Mouse (Mus musculus) stomach, embryonic 15.5 days (tissue): ENCODE results near the gene Bud13. TPM values are rescaled to one million over a fixed set of nuclear protein-coding genes. Genes with fewer than 3 reads are reported as not detected.

ENCODE experiments used
- ATAC-seq: fragments of 200-750 bp; cut with Nextera tagmentation; 2 replicates; pipeline ENCODE4 v1.8.0; 2017; ENCODE audit warnings: low read depth, moderate number of reproducible peaks, moderate TSS enrichment; ENCODE audit not compliant: insufficient read depth, low FRiP score
- H3K27ac ChIP-seq: fragments of 300-500 bp; sonication (generic); 2 replicates; pipeline ENCODE4 v1.5.1; 2015; ENCODE audit warnings: mild to moderate bottlenecking, inconsistent platforms
- H3K27me3 ChIP-seq: fragments of 300-500 bp; sonication (generic); replicated peaks from 2 replicates; pipeline ENCODE4 v1.6.1; 2015; ENCODE audit warnings: inconsistent platforms
- H3K36me3 ChIP-seq: fragments of 300-500 bp; sonication (generic); 2 replicates; pipeline ENCODE4 v1.6.1; 2015; ENCODE audit warnings: inconsistent platforms
- H3K4me1 ChIP-seq: fragments of 300-500 bp; sonication (generic); 2 replicates; pipeline ENCODE4 v1.6.1; 2015; ENCODE audit warnings: inconsistent platforms
- H3K4me2 ChIP-seq: fragments of 300-500 bp; sonication (generic); 2 replicates; pipeline ENCODE4 v1.6.1; 2015; ENCODE audit warnings: mild to moderate bottlenecking, inconsistent platforms
- H3K4me3 ChIP-seq: fragments of 300-500 bp; sonication (generic); replicated peaks from 2 replicates; pipeline ENCODE4 v1.5.1; 2015; ENCODE audit warnings: inconsistent platforms
- H3K9ac ChIP-seq: fragments of 300-500 bp; sonication (generic); 2 replicates; pipeline ENCODE4 v1.6.1; 2015; ENCODE audit warnings: inconsistent platforms
- H3K9me3 ChIP-seq: fragments of 300-500 bp; sonication (generic); 2 replicates; pipeline ENCODE4 v1.6.1; 2016; ENCODE audit warnings: inconsistent platforms
- WGBS: fragments of 180-500 bp; shearing (Covaris S2); methylation state at CpG from one replicate; pipeline ENCODE4 v1.1.7; 2015; 5-methylcytosine and 5-hydroxymethylcytosine counted together
- polyA plus RNA-seq: library from polyadenylated mRNA; unstranded; fragments of >200 nt; fragmentation: Nextera tagmentation; extraction: Ambion mirVana; gene quantifications from 2 replicates; pipeline ENCODE4 v1.2.1, GENCODE M21; 2015

The Bud13 gene
- 18.8 and 19.7 TPM in 2 replicates for polyA plus RNA-seq

DNA sequence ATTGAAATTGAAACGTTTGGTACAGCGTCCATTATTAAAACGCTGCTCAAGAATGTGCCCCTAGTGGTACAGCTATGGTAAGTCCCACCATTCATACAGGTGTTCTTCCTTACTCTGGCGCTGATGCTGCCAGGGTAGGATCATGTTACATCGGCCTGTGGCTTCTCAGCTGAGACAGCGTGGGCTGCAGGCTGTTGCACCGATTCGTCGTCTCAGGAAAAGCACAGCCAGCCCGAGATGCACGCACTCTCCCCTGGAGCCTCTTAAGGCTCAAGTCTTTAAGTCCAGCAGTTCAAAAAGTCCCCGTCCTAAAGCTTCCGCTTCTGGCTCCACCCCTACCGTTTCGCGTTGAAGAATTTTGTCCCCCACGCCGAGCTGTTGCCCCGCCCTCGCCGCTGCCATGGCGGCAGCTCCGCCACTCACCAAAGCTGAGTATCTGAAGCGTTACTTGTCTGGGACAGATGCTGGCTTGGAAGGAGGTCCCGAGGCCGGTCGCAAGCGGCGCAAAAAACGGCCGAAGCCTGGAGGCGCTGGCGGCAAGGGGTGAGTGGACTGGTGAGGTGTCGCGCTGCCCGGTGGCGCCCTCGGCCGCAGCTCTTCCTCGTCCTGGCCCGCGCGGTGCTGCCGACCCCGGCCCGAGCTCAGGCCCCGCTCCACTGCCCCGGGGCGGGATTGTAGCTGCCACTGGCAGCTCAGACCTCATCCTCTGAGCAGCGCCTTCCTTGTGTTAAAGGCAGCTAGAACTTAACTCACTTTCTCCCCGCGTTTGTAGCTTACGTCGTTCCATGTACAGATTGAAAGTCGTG, at the start of gene Bud13:
Gene Bud13, plus strand, starts transcription at position 378 of the 806 bp plus-strand sequence.
- H3K27ac ChIP-seq: peak within 1 kb of the TSS; percentile 95
- H3K36me3 ChIP-seq: peaks cover 25% of the 10 kb centered on the region
- no peaks in the 10 kb centered on the region for H3K9me3 ChIP-seq

DNA sequence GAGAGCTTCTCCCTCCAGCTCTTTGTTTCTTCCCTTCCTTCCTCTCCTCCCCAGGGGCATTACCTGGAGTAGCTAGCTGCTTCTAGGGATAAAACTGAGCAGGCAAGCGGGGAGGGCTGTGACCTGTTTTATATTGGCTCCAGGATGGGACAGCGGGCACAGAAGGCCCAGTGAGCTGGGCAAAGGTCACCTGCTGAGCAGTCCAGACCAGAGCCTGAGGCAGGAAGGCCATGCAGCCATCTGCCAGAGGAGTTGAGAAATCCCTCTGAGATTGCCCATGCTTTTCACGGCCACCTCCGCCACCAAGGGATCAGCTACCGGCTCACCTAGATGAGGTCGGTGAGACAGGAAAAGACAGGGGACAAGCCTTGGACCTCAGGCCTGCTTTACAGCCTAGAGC, 47.6 kb upstream of the Bud13 start:
- ATAC-seq: no peak
- no peaks in the 10 kb centered on the region for H3K9me3 ChIP-seq
- H3K27ac ChIP-seq: no peak overlapping the region
- no peaks in the 10 kb centered on the region for H3K27me3 ChIP-seq
- no peak overlapping the region for H3K9ac ChIP-seq
- no peak overlapping the region for H3K4me3 ChIP-seq
- peaks cover 7% of the 10 kb centered on the region; the same call in 1 of the 2 replicates for H3K4me1 ChIP-seq
- H3K36me3 ChIP-seq: no peaks in the 10 kb centered on the region
- 82% methylated on average over 6 of the region's 6 CpGs for WGBS
- no peak overlapping the region for H3K4me2 ChIP-seq

More for the DNA sequence above, at the start of gene Bud13:
- no peaks in the 10 kb centered on the region for H3K27me3 ChIP-seq
- under 1% methylated on average over 55 of the region's 55 CpGs for WGBS
- ATAC-seq: peak; percentile 88
- peak within 1 kb of the TSS; percentile 99 for H3K4me3 ChIP-seq
- H3K4me1 ChIP-seq: peaks cover 8% of the 10 kb centered on the region
- H3K4me2 ChIP-seq: peak within 1 kb of the TSS; percentile 78
- peak within 1 kb of the TSS; percentile 87 for H3K9ac ChIP-seq

DNA sequence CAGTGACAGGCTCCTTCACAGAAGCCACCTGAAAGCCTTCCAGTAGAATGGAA, 47.4 kb upstream of the Bud13 start, which contains the start of gene Apoc3:
Gene Apoc3, minus strand, starts transcription at position 41 of the 53 bp plus-strand sequence.
- Histone ChIP-seq H3K36me3 (no peaks in the 10 kb centered on the region), H3K9me3 (no peaks in the 10 kb centered on the region), H3K4me1 (peaks cover 4% of the 10 kb centered on the region; the same call in 1 of the 2 replicates), H3K4me2 (no peak within 1 kb of the TSS), H3K27ac (no peak within 1 kb of the TSS), H3K27me3 (no peaks in the 10 kb centered on the region), H3K9ac (no peak within 1 kb of the TSS), H3K4me3 (no peak within 1 kb of the TSS)
- ATAC-seq: no peak

DNA sequence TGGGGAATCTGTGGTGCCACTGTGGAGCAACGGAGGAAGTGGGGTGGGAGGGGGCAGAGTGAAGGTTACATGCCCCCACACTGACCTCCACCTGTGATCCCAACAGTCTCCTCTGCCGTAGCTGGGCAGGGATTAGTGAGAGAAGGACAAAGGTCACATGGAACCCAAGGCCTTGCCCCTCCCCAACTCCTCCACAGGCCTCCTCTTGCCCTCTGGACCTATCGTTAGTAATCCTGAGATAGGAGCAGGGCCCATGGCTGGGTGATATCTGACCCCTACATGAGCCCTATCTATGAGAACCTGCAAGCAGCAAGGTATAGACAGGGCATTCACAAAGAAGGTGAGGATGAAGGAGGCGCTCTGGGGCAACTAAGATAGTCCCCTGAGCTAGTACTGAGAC, 47.2 kb upstream of the Bud13 start:
- Histone ChIP-seq H3K4me3 (no peak overlapping the region), H3K36me3 (no peaks in the 10 kb centered on the region), H3K4me1 (0 out of 2 replicates have a peak, but pooled peaks cover 2% of the 10 kb centered on the region), H3K9ac (no peak overlapping the region), H3K27ac (no peak overlapping the region), H3K9me3 (no peaks in the 10 kb centered on the region), H3K4me2 (no peak overlapping the region), H3K27me3 (no peaks in the 10 kb centered on the region)
- peak; percentile 48 for ATAC-seq
- WGBS: 43% methylated on average over 4 of the region's 4 CpGs

DNA sequence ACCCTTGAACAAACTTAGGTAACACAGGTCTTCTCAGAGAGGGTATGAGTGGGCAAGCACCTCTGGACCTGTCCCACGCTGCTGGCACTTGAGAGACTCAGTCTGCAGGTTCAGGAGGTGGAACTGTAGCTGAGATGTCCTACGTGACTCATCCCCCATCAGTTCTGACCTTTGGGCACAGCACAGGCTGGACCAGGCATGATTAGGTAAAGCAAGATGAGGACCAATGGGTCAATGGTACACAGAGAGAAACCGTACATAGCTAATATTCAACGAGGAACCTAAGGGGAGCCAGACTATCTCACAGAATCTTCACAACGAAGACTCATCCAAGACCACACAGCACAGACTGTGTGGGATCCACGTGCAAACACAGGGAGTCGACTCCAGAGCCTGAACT, 44.0 kb upstream of the Bud13 start:
- Histone ChIP-seq H3K27ac (no peak overlapping the region), H3K4me2 (no peak overlapping the region), H3K27me3 (no peaks in the 10 kb centered on the region), H3K4me1 (peaks cover 9% of the 10 kb centered on the region; the same call in 1 of the 2 replicates), H3K4me3 (no peak overlapping the region), H3K9me3 (no peaks in the 10 kb centered on the region), H3K36me3 (no peaks in the 10 kb centered on the region), H3K9ac (no peak overlapping the region)
- 82% methylated on average over 7 of the region's 7 CpGs for WGBS
- ATAC-seq: no peak

DNA sequence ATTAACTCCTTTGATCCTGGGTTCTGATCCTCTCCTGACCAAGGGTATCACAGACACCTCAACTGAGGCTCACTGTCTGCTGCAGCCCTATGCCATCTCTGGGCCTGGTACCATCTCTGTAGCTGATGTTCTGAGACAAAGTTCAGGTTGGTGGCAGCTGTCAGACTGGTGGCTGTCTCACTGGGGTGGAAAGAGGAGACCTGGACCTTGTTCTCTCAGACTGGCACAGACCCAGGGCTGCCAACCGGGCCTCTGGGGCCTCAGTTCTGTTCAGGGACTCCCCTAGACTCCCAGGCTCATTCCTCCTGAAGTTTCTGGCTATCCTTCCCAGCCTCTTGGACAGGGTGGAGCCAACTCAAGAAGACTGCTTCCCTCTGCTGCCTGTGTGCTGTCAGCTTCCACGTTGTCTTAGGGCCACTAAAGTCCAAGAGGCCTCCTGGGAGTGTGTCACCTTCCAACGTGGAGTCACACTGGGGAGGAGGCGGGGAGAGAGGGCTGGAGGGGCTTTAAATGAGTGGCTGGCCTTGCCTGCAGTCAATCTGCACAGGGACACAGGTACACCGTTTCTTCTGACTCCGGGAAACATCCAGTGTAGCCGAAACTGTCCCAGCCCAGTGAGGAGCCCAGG, 42.2 kb upstream of the Bud13 start, which contains the start of gene Apoa4:
Gene Apoa4, plus strand, starts transcription at position 171 of the 628 bp plus-strand sequence.
- H3K27me3 ChIP-seq: no peaks in the 10 kb centered on the region
- no peak within 1 kb of the TSS for H3K9ac ChIP-seq
- H3K9me3 ChIP-seq: no peaks in the 10 kb centered on the region
- no peak within 1 kb of the TSS for H3K4me2 ChIP-seq
- 56% methylated on average over 7 of the region's 7 CpGs for WGBS
- no peak for ATAC-seq
- H3K4me1 ChIP-seq: peaks cover 9% of the 10 kb centered on the region; the same call in 1 of the 2 replicates
- no peak within 1 kb of the TSS for H3K27ac ChIP-seq
- no peaks in the 10 kb centered on the region for H3K36me3 ChIP-seq
- no peak within 1 kb of the TSS for H3K4me3 ChIP-seq

DNA sequence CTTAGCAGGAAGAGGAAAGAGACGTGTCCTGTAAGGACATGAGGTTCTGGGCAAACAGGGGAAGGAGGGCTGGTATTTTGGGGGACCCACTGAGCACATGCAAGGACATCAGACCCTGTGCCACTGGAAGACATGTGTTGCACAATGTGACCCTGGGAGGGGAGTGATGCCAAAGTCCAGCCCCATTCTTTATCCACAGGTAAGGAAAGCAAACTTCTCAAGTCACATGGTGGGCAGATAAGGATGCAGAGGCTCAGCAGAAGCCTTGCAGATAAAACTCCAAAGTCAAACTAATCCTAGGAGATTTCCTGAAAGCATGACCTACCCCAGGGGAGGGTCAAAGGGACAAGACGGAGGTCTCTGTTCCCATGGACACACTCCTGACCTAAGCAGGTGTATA, 41.0 kb upstream of the Bud13 start:
- no peak overlapping the region for H3K4me2 ChIP-seq
- no peaks in the 10 kb centered on the region for H3K9me3 ChIP-seq
- no peak overlapping the region for H3K4me3 ChIP-seq
- H3K4me1 ChIP-seq: peaks cover 9% of the 10 kb centered on the region; the same call in 1 of the 2 replicates
- peak; percentile 65 for ATAC-seq
- no peak overlapping the region for H3K27ac ChIP-seq
- H3K27me3 ChIP-seq: no peaks in the 10 kb centered on the region
- no peak overlapping the region for H3K9ac ChIP-seq
- no peaks in the 10 kb centered on the region for H3K36me3 ChIP-seq
- 64% methylated on average over 2 of the region's 2 CpGs for WGBS

DNA sequence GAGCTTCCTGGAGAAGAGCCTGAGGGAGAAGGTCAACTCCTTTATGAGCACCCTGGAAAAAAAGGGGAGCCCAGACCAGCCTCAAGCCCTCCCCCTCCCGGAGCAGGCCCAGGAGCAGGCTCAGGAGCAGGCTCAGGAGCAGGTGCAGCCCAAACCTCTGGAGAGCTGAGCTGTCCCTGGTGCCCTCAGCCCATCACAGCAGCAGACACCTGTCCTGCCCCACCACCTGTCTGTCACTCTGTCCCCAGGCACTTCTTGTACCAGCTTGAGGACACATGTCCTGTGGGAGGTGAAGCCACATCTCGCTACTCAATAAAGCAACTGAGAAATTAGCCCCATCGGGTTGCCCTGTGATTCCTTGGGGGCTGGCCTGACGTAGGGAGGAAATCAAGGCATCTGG, 39.7 kb upstream of the Bud13 start:
- H3K4me1 ChIP-seq: peaks cover 9% of the 10 kb centered on the region; the same call in 1 of the 2 replicates
- whole genome bisulfite sequencing: 70% methylated on average over 4 of the region's 4 CpGs
- no peak overlapping the region for H3K4me2 ChIP-seq
- H3K4me3 ChIP-seq: no peak overlapping the region
- no peaks in the 10 kb centered on the region for H3K36me3 ChIP-seq
- no peak for ATAC-seq
- no peaks in the 10 kb centered on the region for H3K27me3 ChIP-seq
- H3K9me3 ChIP-seq: no peaks in the 10 kb centered on the region
- H3K27ac ChIP-seq: no peak overlapping the region
- H3K9ac ChIP-seq: no peak overlapping the region

DNA sequence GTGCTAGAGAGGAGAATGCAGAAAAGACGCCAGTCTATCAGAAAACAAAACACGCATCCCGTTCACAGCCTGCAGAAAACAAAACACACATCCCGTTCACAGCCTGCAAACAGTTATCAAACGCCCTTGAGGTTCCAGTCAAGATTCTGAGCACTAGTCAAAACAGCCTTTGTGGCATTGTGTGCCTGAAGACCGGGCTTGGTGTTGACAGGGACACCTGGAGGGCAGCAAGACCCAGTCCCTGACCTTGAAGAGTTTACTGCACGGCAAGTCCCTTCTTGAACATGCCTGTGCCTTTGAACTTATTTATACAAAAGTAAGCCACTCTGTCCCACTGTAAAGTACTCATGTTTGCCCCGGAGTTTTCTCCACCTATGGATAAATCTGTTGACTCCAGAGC, 39.2 kb upstream of the Bud13 start:
- H3K4me2 ChIP-seq: no peak overlapping the region
- WGBS: 54% methylated on average over 8 of the region's 8 CpGs
- no peaks in the 10 kb centered on the region for H3K27me3 ChIP-seq
- no peaks in the 10 kb centered on the region for H3K9me3 ChIP-seq
- no peak overlapping the region for H3K9ac ChIP-seq
- H3K4me3 ChIP-seq: no peak overlapping the region
- H3K36me3 ChIP-seq: no peaks in the 10 kb centered on the region
- peaks cover 9% of the 10 kb centered on the region; the same call in 1 of the 2 replicates for H3K4me1 ChIP-seq
- no peak for ATAC-seq
- no peak overlapping the region for H3K27ac ChIP-seq

DNA sequence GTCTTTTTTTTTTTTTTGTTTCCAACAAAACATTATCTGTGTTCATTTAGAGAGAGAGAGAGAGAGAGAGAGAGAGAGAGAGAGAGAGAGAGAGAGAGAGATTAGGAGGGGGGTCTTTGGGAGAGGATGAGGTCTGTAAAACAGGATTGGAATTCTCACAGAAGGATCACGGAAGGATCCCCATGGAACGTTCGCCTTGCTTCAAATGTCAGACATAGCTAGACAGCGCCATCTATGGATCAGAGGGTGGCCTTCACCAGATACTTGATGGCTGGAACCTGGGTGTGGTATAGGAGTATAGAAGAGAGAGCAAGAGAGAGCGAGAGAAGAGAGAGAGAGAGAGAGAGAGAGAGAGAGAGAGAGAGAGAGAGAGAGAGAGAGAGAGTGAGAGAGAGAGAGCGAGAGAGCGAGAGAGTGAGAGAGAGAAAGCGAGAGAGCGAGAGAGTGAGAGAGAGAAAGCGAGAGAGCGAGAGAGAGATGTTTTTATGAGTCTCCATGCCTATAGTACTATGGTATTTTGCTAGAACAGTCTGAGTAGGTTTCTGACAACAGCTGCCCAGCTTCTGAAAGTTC, 36.0 kb upstream of the Bud13 start:
- no peak overlapping the region for H3K4me3 ChIP-seq

DNA sequence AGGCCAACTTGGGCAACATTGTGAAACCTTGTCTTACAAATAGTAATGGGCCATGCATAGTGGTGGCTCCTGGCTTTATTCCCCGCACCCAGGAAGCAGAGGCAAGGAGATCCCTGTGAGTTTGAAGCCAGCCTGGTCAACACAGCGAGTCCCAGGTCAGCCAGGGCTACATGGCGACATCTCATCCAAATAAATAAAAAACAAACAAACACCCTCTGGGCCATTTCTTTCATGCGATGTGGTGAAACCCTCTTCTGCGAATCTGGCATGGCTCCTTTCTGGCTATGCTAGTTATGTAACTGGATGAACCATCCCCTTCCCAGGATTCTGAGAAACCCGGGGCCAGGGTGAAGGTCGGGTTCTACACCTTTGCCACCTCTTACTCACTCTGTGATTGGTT, 26.6 kb upstream of the Bud13 start:
- no peak for ATAC-seq
- Histone ChIP-seq H3K27me3 (no peaks in the 10 kb centered on the region), H3K4me3 (no peak overlapping the region), H3K9ac (no peak overlapping the region), H3K36me3 (no peaks in the 10 kb centered on the region), H3K9me3 (no peaks in the 10 kb centered on the region), H3K4me1 (no peaks in the 10 kb centered on the region), H3K27ac (no peak overlapping the region), H3K4me2 (no peak overlapping the region)
- 88% methylated on average over 7 of the region's 7 CpGs for WGBS

More for the DNA sequence above, 36.0 kb upstream of the Bud13 start:
- Histone ChIP-seq H3K9me3 (no peaks in the 10 kb centered on the region), H3K9ac (no peak overlapping the region), H3K27ac (no peak overlapping the region), H3K4me1 (peaks cover 9% of the 10 kb centered on the region; the same call in 1 of the 2 replicates), H3K36me3 (no peaks in the 10 kb centered on the region), H3K27me3 (no peaks in the 10 kb centered on the region), H3K4me2 (no peak overlapping the region)
- peak; percentile 62; the same call in 1 of the 2 replicates for ATAC-seq
- 21% methylated on average over 11 of the region's 11 CpGs for WGBS

DNA sequence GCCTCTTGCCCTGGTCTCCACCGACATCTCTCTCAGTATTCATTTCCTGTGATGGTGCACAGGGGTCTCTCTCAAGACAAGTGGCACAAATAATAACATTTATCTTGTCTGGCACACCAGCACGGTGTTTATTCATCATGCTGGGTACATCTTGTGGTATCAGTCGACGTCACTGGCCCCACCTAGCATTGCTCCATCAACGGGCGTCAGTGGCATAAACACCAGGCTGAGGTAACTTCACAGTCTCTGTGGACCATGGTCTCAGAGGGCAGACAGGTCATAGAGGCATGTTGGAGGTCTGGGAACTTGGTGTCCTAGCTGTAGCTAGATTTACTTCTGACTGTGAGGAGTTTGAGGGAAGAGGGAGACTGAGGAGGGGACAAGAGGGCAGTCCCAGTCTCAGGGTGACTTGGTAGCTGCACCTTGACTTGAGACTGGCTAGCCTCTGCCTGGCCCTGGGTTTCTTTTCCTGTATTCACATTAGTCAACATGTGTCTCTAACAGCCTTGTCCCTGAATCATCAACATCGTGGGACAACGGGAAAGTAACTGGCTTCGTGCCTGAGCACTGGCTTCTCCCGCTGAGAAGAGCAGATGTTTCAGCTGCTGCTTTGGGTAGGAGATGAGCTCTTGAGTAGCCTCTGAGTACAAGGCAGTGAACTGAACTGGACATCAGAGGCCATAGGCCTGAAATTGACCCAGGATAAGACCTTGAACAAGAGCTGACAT, 26.0 kb upstream of the Bud13 start:
- Histone ChIP-seq H3K9ac (no peak overlapping the region), H3K27ac (no peak overlapping the region), H3K36me3 (no peaks in the 10 kb centered on the region), H3K4me3 (no peak overlapping the region), H3K4me2 (no peak overlapping the region), H3K9me3 (no peaks in the 10 kb centered on the region), H3K27me3 (no peaks in the 10 kb centered on the region), H3K4me1 (no peaks in the 10 kb centered on the region)
- no peak for ATAC-seq
- WGBS: 78% methylated on average over 10 of the region's 10 CpGs
